Mouse (Mus musculus): ENCODE data around the gene Alox5ap. TPM values are rescaled to one million over a fixed set of nuclear protein-coding genes. Genes with fewer than 3 reads are reported as not detected.

The Alox5ap gene
- total RNA-seq, 2 experiments from 2014 or later: 9.8 to 12.4 TPM

Small RNAs within 50 kb of the gene (microRNA-seq; reads per million reads assigned to microRNA genes)
- gene Gm24105: 0 to 1.2 reads per million in 2 experiments

Other genes with a start within 250 kb of the Alox5ap start
- 10 to 100 TPM; 35.5 to 39.5 TPM for gene Uspl1, start 80.4 kb upstream of the Alox5ap start, total RNA-seq (2021)
- gene Hmgb1, start 80.3 kb upstream of the Alox5ap start, total RNA-seq (2021): 100 to 1,000 TPM; 136 to 137 TPM
- gene Medag, start 147.0 kb downstream of the Alox5ap start, total RNA-seq (2021): 1 to 10 TPM; 2.8 to 3.2 TPM
- gene Tex26, start 174.9 kb downstream of the Alox5ap start, total RNA-seq (2021): under 1 TPM; 0.30 to 0.73 TPM